Mouse (Mus musculus) brain, adult 2 months (tissue): Measurements from ENCODE around the gene Tigar.

Source experiments
- DNase-seq: peaks from one replicate; pipeline ENCODE4 v3.0.0; 2011; ENCODE audit warnings: low read depth, low spot score

Gene Tigar

DNA sequence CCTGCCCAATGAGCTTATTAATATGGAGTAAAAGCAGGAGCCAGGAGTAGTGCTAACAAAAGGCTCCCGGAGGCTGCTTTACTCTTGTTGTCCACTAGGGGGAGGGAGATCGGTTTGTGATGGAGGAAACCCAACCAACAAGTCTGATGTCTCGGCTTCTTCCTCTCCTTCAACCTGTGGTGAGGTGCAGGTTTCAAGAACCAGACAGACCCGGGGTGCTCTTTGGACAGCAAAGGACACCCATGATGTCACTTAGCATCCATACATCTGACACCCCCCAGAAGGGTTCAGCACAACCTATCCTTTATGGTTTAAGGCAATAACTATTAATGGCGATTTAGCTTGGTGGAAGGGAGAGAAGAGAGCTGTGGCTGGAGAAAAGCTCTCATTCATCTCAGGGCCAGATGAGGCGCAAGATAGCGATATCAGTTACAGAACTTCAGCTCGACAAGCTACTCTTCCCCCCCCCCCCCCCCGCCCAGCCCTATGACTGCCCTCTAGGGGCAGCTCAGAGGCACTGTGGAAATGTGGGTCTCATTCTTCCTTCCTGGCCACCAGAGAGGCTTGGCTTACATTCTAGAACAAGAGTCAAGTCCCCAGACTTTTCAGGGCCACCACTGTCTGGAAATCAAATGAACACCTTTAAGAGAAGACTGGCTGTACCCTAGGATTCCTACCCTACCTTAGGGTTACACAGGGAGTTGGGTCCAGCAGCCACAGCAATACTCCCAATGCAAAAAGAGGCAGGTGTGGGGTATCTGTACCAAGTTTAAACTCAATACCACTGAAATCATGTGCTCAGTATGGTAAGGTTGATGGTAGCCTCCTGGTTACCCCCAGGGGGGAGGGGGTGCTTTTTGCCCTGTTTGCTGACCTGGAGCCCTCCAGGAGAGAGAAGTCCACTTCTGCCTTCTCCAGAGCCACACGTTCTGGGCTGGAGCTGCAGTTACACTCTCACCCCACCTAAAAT lies 33.1 kb upstream of the Tigar start:
- DNase-seq, result peak; percentile 71

DNA sequence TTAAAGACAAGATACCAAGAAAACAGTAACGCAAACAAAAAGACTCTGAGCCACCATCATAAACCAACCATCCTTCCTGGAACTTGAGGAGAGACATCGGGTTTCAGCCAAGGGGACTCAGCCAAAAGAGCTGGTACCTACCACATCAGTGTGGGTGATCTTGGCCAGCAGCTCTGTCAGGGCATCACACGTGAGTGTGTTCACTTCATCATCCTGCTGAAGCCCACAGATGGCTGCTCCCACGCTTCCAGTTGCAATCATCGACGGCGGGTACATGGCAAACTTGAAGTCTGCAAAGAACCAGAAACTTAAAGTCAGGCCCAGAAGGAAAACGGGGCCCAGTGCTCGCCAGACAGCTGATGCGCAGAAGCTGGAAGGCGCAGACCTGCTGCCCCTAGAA lies 29.6 kb upstream of the Tigar start:
- DNase-seq, result peak; percentile 72

DNA sequence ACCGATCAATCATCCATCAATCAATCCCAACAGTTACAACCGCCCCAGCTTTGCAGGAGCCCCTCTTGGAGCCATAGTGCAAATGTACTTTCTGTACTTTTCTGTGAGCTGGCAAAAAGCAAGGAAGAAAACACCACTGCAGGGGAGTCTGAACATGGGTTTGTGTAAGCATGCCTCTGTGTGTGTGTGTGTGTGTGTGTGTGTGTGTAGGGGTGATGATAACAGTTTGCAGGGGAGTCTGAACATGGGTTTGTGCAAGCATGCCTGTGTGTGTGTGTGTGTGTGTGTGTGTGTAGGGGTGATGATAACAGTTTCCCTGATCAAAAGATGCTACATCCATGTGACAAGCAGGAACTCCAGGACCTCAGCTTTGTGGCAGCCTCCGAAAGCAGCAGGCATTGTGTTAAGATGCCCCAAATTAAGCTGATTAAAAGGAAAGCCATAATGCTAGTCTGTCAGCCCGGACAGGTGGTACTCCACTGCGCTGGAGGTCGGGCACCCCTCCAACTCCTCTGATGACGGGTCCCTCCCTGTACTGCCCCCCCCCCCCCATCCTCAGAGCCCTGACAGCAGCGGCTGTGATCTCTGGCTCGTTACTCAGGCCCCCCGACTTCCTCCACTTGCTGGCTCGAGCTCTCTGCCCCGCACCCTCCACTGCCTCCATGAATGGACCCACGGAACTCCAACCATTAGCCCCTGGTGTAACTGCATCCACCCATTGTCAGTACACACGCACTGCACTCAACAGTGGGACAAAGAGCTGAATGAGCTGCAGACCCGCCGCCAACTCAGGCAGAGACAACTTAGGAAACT lies 24.3 kb upstream of the Tigar start:
- no peak for DNase-seq

DNA sequence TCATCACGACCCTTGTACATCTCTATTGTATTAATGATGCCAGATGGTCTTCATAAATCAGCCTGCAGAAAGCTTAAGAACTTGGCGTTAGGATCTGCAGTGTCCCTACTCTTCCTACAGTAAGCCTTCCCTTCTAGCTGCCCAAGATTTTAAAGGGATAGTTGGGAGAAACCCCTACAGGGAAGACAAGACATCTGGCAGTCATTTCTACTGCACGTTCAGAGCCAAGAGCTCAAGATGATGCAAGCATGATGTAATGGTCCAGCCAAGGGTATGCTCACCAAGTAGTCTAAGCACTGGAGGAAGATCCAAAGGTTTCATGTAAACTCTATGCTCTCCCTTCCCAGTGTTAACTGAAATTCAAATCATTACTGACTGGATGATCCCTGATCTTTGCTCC lies 23.4 kb upstream of the Tigar start:
- no peak for DNase-seq

DNA sequence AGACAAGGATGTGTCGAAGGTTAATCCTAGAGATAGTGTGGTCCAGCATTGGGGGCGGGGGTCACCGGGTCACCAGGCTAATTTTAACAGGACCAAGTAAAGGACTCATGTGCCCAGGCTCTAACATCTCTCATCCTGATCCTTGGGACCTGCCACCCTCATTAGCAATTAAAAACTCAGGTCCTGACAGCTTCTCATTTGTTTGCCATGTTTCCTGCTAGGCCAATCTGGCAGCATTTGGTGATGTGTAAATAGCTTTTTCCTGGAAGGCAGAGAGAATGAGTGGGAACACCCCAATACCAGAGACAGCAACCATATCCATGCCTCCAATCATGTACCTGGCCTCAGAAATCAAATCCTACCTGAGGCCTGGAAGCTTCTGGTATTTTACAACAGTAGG lies 22.6 kb upstream of the Tigar start:
- DNase-seq, result no peak

DNA sequence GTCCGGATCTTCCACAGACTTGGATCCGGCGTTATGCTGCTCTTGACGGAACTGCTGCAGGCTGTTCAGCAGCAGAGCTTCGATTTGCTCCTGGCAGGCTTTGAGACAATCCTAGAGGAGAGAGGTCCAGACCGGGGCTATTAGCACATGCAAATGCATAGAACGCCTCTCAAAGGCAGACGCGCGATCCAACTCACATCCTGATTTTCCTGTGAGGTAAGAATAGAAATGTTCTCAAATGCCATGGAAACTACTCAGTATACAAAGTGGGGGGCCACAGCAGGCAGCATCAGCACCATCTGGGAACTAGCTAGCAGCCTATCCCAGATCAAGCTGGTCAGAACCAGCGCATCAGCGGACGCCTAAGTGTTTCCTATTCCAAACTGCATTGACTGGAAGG lies 21.0 kb upstream of the Tigar start:
- DNase-seq, result no peak

DNA sequence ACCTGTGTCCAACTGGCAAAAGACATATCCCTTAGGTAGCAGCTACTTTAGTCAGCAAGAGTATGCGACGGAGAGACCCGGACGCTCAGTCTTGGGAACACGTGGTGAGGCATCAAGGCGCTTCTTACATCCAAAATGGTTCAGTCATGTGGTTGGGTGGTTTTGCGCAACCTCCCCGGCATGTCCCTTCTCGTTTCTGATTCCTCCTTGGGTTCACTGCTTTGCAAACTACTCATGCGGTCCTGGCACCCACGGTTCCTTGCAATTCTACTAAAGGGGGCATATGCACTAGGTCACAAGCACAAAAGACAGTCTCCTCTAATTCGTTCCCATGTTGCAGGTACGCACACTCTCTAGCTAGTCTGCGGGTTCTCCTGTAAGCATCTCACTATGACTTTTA lies 20.3 kb upstream of the Tigar start:
- DNase-seq, result no peak

DNA sequence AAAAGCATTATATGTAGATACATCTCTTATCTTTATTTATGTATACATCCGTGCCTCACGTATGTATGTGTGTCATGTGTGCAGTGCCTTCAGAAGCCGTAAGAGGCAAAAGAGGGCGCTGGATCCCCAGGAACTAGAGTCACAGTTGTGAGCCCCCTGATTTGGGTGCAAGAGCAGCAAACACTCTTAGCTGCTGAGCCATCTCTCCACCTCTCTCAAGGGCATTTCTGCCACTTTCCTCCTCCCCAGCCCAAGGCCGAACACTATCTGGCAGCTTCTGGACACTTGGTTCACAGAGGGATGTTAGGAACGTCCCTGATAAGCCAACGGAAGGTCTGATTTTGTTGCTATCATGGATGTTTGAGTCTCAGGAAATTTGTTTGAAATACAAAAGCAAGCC lies 14.1 kb upstream of the Tigar start:
- no peak for DNase-seq

DNA sequence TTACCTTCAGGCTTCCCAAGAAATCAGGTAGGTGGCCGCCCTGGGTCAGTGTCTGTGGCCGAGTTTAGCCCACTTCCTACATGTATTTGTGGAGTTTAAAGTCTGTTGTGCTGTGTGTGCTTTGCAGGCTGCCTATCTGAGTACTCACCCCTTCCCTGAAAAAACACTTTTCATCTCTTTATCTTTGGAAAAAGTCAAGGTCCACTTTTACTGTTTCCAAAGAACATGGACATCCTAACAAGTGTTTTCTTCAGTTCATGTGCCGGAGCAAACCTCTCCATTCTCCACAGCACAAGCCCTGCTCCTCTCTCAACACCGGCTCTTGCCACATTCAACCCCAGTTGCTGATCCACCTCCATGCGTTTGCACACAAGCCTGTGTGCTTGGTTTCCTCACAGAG lies 13.6 kb upstream of the Tigar start:
- no peak for DNase-seq

DNA sequence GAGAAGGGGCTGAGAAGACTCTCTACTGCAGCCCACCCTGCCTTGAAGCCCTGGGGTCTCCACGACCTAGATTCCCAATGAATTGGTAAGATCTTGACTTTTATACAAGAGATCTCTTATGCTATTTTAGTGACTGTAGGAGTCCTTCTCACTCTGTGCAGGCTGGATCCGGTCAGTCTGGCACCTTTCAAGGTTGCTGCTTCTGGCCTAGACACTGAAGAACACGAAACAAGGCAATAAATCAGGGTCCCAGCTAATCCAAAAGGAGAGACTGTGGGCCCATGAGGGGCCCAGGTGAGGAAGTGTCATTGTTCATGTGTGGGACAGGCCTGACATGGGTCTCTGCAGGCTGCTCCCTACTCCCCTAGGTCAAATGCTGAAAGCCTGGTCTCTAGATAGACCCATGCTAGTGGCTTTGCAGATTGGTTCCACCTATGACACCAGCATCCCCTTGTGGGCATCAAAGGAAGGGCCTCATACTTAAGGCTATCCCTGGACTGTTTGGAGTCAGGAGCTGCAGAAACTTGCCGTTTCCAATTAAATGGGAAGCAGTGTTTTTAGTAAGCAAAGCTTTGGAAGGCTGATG lies 13.0 kb upstream of the Tigar start:
- peak; percentile 27 for DNase-seq

DNA sequence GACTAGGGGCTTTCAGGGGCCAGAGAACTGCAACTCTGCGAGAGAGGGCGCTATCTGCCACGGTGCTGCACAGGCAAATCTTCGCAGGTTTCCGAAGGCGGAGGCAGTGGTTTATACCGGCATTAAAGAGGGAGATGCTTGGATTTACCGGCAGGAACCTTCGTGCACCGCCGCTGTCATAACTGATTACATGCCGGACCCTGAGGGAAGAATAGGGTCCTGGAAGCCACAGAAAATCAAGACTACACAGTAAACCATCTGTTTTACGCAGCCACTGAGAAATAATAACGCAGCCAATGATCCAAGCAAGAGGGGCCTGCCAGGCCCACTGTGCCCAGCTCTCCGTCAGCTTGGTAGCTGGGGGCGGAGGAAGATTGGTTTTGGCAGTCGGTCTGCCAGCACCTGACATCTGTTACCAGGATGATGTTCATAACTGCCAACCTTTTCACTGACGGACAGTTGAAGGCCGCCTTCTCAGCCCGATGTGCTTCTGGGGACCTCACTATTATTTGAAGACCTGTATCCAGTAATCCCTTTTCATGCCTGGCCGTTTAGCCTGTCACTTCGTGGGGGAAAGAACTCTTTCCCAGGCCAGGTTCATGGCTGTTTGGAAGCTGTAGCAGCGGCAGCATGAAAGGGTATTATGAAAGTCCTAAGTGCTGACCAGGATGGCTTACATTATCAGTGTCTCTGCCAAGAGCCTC lies 5.5 kb upstream of the Tigar start:
- peak; percentile 18 for DNase-seq

DNA sequence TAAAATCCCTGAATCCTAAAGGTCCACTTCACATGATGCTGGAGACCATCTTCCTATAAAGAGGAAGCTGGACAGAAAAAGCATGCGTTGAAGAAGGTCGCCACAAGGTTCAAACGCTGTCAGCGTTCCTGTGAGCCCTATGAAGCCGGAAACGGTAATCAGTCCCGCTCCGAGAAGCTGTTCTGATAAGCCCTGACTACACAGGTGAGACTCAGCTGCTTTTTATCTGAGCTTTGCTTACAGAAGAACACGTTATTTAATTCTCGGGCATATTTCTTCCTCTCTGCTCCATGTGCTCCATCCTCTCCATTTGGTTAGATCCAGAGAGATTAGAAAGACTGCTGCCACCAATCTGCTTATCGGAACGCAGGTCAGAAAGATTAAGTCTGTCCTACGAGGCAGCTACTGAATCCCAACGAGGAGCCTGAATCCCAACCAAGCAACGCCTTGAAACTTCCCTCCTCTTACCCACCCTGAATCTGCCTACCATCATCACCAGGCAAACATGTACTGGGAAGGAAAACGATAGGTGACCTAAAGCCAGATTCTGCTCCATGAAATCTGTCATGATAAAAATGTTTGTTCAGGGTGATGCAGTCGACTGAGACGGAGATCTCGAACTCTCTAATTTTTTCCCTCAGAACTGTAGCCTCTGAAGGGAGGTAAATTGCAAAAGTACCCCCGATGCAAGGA lies 843 bp downstream of the Tigar start:
- DNase-seq, result peak; percentile 14

DNA sequence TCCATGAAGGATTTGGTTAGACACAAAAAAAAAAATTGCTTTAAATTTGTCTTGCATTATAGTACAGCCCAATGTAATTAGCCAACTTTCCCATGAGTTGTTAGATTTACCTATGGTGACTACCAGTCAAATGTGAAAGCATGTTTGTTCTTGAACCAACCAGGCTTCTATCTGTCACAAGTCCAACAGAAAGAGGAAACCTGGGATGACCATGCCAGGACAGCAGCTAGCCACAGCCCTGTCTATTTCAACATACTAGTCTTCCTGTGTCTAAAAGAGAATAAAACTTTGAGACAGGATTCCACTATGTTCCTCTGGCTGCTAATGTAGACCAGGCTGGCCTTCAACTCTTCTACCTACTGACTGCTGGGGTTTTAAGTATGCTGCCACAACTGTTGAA lies 1.9 kb downstream of the Tigar start:
- no peak for DNase-seq

DNA sequence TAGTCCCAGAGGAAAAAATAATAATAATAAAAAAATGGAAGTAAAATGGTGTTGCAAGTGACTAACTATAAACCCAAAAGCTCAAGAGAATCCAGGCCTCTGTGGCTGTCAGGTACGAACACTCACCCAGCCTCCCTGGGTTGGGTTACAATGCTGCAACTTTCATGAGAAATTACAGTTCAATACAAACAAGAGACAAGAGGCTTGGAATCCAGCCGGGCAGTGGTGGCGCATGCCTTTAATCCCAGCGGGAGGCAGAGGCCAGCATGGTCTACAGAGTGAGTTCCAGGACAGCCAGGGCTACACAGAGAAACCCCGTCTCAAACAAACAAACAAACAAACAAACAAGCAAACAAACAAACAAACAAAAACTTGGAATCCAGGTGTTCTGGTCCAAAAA lies 2.6 kb downstream of the Tigar start:
- DNase-seq, result no peak

DNA sequence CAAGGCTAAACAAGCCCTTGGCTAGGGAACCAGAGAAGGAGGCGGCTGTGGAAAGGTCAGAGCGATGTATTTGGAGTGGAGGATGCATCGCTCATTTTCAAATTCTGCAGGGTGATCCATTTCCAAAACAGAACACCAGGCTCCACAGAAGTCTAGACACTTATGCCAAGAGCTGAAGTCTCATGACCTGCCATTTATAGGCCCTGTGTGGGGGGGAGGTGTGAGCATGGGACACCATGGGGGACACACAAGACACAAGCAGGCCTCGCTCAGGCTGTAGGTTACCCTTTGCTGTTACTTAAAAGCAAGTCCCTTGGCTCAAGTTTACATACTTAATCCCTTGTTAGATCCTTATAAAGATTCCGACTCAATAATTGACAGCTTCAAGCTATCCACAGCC lies 3.2 kb downstream of the Tigar start:
- DNase-seq, result peak; percentile 65

DNA sequence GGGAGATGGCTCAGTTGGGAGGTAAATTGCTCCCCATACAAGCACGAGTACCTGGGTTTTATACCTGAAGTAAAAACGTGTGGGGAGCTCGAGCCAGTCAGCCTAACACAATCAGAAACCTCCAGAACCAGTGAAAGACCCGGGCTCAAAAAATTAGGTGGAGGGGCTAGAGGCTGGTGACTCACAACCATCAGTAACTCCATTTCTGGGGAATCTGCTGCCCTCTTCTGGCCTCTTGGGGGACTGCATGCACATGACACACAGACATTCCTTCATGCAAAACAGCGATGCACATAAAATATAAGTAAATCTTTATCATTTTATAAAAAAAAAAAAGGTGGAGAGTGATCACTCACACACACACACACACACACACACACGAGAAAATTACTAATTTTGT lies 4.2 kb downstream of the Tigar start:
- peak; percentile 26 for DNase-seq

DNA sequence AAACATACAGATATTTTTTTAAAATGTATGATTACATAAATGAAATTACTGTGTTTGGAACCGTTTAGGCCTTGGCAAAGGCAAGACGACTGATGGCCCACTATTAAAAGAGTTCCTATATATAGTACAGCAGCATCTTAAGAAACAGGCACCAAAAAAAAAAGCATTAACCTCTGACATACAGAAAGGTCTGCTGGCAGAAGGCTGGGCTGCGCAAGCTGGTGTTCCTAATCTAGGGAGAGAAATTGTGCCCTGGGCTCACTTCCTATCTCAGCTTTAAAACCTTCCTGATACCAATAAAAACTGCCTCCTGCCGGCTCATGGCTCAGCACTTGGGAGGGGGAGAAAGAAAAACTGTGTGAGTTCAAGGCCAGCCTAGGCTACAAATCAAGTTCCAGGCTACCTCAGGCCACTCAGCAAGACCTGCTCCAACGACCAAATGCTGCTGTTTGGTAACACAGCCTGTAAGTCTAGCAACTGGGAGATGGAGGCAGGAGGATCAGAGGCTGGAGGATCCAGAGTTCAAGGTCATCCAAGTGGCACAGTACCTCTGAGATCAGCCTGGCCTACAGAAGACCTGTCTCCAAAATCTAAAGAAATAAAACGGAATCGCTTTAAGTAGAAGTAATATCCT lies 4.8 kb downstream of the Tigar start:
- DNase-seq, result no peak

DNA sequence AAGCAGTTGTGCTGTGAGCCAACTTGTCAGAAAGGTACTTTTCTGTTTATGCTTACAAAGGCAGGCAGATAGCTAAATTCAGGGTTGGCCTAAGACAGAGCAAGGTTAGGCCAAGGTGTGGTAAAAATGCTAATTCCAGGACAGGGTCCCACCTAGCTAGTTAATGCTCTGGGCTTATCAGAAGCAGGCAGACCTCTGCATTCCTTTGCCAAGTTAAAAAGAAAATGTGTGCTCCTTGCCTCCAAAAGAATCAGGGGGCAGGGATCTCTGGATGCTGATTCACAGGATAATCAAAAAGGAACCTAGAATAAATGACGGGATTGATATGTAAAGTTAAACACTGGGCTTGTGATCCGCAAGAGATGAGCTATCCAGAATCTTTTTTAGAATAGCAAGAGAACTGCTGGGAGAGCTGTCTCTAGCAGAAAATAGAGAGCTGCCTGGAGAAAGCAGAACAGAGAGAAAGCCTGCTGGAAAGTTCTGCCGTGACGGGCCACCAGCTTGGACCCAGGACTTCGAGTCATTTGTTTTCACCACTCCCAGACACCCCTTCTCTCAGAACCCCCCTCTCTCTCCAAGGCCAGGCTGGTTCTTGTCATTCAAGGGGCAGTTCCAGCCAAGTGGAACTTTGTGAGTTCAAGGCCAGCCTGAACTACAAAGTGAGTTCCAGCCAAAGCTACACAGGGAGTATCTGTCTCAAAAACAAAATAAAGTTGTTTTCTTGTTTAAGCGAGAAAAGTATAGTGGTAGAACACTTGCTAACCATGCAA lies 5.7 kb downstream of the Tigar start:
- no peak for DNase-seq

DNA sequence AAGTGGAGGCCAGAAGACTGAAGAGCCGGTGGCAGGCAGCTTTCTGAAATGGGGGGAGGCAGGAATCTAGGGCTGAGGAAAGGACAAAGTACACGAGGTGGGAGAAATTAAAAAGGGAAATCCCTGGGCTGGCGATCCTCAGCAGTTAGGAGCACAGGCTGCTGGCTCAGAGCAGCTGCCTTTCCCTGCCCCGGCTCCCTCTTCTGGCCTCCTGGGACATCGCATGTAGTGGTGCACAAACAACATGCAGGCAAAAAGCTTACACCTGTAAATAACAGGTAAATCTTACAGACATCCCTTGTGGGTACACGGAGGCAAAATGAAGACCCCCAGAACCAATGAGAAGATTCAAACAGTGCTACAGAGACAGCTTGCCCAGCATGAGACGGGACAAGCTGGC lies 14.8 kb downstream of the Tigar start:
- peak; percentile 46 for DNase-seq

DNA sequence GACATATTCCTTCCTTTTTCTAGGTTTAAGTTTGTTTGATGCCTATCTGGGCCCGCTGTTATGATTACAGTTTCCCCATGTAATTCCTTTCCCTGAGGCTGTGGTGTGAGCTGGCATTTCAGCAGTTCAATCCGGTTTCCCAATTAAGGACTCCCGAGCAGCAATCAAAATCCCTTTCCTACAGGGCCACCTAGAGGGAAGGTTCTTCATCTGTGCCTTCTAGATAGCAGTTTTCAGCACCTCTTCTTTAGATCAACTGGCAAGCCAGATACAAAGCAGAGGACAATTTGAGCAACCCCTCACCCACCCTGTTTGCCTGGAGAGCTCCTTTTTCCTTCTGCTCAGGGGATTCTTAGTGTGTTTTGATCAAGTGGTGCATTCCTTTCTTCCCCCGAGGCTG lies 22.6 kb downstream of the Tigar start:
- DNase-seq, result peak; percentile 61
